Mouse (Mus musculus) gastrocnemius, postnatal 14 days (tissue): ENCODE measurements around the gene Rnf10. TPM values are rescaled to one million over a fixed set of nuclear protein-coding genes. Genes with fewer than 3 reads are reported as not detected.
A peak's percentile ranks its signal among the peaks of the same experiment; 100 is the strongest.

Experiments used
- DNase-seq: peaks from one replicate; pipeline ENCODE4 v3.0.0; 2021; ENCODE audit warnings: mixed read lengths
- intact Hi-C: fragments of 180-260 bp; cut with DNase I; formaldehyde crosslinking; loops from one replicate; pipeline ENCODE4 v1.15.1; 2025; ENCODE audit warnings: low total_unique reads
- total RNA-seq, 2 experiments: library from RNA; stranded (reverse); gene quantifications; 2 replicates each; pipeline ENCODE4 v1.2.3; 2021

Rnf10 gene
- total RNA-seq, 2 experiments from 2014 or later: 238 to 257 TPM

- DNase-seq: peak; percentile 88
- intact Hi-C loops: no loop called here
These were observed 6.7 kb upstream of the Rnf10 start, which contains the start of gene Coq5 for GRCm38 (mm10) chr5:115279226-115280049. TSS of gene Coq5 (plus strand) at chr5:115279666.

GRCm38 (mm10) chr5:115278785-115279184 is 6.1 kb upstream of the Rnf10 start:
- intact Hi-C loops: no loop called here

GRCm38 (mm10) chr5:115278053-115278452 is 5.4 kb upstream of the Rnf10 start:
- DNase-seq: no peak
- intact Hi-C loops: no loop called here

More at GRCm38 (mm10) chr5:115278785-115279184, 6.1 kb upstream of the Rnf10 start:
- DNase-seq: no peak

GRCm38 (mm10) chr5:115275998-115276397 is 3.3 kb upstream of the Rnf10 start:
- no peak for DNase-seq
- intact Hi-C loops: no loop called here

GRCm38 (mm10) chr5:115274771-115275170 is 2.1 kb upstream of the Rnf10 start:
- DNase-seq: no peak
- intact Hi-C loops: no loop called here

GRCm38 (mm10) chr5:115274353-115274752 is 1.7 kb upstream of the Rnf10 start:
- intact Hi-C loops: no loop called here
- DNase-seq: no peak

GRCm38 (mm10) chr5:115273549-115274135 is 944 bp upstream of the Rnf10 start:
- intact Hi-C loops: no loop called here
- DNase-seq: no peak

GRCm38 (mm10) chr5:115271931-115272811 is 527 bp downstream of the Rnf10 start:
- intact Hi-C loops: no loop called here
- DNase-seq: peak; percentile 47

- intact Hi-C loops: no loop called here
- no peak for DNase-seq
These were observed 2.7 kb downstream of the Rnf10 start for GRCm38 (mm10) chr5:115269969-115270368.

GRCm38 (mm10) chr5:115268266-115268665 is 4.4 kb downstream of the Rnf10 start:
- intact Hi-C loops: no loop called here

GRCm38 (mm10) chr5:115267469-115268045 is 5.1 kb downstream of the Rnf10 start:
- no peak for DNase-seq
- intact Hi-C loops: no loop called here

More at GRCm38 (mm10) chr5:115268266-115268665, 4.4 kb downstream of the Rnf10 start:
- DNase-seq: no peak

GRCm38 (mm10) chr5:115266787-115267468 is 5.8 kb downstream of the Rnf10 start:
- no peak for DNase-seq

GRCm38 (mm10) chr5:115266340-115266739 is 6.4 kb downstream of the Rnf10 start:
- intact Hi-C loops: no loop called here
- DNase-seq: no peak

More at GRCm38 (mm10) chr5:115266787-115267468, 5.8 kb downstream of the Rnf10 start:
- intact Hi-C loops: no loop called here

GRCm38 (mm10) chr5:115262502-115263291 is 10.0 kb downstream of the Rnf10 start:
- DNase-seq: no peak
- intact Hi-C loops: no loop called here

GRCm38 (mm10) chr5:115261880-115262279 is 10.8 kb downstream of the Rnf10 start:
- no peak for DNase-seq
- intact Hi-C loops: no loop called here

GRCm38 (mm10) chr5:115261141-115261540 is 11.6 kb downstream of the Rnf10 start:
- DNase-seq: no peak
- intact Hi-C loops: no loop called here

GRCm38 (mm10) chr5:115260356-115260755 is 12.3 kb downstream of the Rnf10 start:
- DNase-seq: no peak
- intact Hi-C loops: no loop called here

GRCm38 (mm10) chr5:115256909-115257546 is 15.7 kb downstream of the Rnf10 start:
- DNase-seq: no peak
- intact Hi-C loops: no loop called here
